Mouse (Mus musculus) MEL-GATA-1-ER (cell line): ENCODE measurements around the gene Sbsn.
"Not testable (repeated sequence)": the region's sequence is repeated elsewhere in the genome, so short reads cannot be mapped to it uniquely, and the experiment has no call there.

Source experiments
- DNase-seq: peaks from one replicate; pipeline ENCODE4 v3.0.0-alpha.2; 2012; ENCODE audit warnings: low read depth; ENCODE audit errors: extremely low read depth

The Sbsn gene

DNA sequence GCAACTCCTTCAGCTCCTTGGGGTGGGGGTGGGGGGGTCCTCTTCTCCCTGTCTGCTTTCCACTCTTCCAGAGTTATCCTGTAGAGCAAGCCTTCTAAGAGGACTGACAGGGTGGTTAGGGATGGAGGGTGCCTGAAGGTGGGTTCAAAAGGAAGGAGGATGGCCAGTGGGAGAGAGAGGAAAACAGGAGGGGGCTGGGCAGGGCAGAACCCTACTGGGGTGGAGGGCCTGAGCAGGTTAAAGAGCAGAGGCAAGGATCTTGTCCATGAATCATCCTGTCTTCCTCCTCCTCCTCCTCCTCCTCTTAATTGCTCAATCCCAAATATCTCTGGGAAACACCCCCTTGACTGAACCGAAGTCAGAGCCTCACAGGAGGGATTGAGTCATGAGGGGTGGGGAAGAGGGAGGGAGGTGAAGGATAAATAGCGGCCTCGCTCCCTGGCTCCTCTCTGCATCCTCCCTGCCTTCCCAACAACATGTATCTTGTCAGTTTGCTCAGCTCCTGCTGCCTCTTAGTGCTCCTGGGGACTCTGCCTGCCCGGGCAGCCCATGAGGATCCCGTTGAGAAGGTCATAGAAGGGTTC, at the start of gene Sbsn:
TSS of gene Sbsn (plus strand) at position 386 of the 584 bp plus-strand sequence.
- no peak for DNase-seq

GRCm38 (mm10) chr7:30706214-30706882, 44.9 kb upstream of the Sbsn start:
- DNase-seq, result no peak

DNA sequence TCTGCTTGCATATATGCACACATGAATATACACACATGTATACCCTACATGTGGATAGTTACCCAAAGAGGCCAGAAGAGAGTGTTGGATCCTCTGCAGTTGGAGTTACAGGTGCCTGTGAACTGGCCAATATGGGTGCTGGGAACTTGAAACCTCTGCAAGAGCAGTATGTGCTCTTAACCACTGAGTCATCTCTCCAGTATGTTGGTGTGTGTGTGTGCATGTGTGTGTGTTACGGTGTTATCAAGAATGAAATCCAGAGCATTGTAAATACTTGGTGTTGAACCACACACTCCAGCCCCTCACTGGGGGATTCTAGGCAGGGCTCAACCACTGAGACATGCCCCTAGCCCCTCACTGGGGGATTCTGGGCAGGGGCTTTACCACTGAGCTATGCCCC, 43.8 kb upstream of the Sbsn start:
- no peak for DNase-seq

GRCm38 (mm10) chr7:30711942-30712341, 39.3 kb upstream of the Sbsn start, which contains the start of gene Atp4a:
Gene Atp4a (plus strand): TSS chr7:30712209.
- DNase-seq, result no peak

DNA sequence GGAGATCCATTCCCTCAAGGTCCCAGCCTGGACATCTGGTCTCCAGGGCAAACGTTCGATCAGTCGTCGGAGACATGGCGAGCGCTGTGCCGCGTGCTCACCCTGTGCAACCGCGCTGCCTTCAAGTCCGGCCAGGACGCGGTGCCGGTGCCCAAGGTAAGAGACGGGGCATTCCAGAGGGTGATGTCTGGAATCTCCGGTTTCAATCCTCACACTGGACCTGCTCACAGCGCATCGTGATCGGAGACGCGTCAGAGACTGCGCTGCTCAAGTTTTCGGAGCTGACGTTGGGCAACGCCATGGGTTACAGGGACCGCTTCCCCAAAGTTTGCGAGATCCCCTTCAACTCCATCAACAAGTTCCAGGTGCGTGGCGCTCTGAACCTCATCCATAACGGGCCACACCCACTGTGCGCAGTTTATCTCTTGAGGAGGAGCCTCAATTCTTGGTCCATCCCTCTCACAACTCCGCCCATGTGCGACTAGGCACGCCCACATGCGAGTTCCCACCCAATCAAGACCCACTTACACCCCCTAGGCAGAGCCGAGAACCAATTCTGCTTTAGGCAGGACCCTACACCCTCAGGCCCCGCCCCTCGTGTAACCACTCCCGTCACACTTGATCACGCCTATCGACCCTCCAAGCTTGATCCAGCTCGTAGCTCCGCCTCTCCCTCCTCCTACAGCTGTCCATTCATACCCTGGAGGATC, 34.1 kb upstream of the Sbsn start:
- DNase-seq, result peak; percentile 96

GRCm38 (mm10) chr7:30717716-30718046, 33.6 kb upstream of the Sbsn start:
- no peak for DNase-seq

DNA sequence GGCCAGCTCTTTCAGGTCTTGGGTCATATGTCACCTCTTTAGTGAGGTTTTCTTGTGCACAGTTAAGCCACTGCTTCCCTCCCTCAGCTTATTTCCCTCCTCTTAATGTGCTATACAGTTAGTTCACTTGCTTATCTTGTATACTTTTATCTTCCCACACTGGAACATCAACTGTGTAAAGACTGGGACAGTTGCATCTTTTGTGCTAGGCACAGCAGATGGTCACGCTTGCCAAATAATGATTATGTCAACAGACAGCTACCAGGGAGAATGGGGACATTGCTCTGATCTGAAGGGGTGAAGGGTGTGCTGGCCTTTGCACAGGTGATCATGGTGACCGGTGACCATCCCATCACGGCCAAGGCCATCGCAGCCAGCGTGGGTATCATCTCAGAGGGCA, 31.6 kb upstream of the Sbsn start:
- DNase-seq, result no peak

GRCm38 (mm10) chr7:30721286-30721685, 30.0 kb upstream of the Sbsn start:
- no peak for DNase-seq

DNA sequence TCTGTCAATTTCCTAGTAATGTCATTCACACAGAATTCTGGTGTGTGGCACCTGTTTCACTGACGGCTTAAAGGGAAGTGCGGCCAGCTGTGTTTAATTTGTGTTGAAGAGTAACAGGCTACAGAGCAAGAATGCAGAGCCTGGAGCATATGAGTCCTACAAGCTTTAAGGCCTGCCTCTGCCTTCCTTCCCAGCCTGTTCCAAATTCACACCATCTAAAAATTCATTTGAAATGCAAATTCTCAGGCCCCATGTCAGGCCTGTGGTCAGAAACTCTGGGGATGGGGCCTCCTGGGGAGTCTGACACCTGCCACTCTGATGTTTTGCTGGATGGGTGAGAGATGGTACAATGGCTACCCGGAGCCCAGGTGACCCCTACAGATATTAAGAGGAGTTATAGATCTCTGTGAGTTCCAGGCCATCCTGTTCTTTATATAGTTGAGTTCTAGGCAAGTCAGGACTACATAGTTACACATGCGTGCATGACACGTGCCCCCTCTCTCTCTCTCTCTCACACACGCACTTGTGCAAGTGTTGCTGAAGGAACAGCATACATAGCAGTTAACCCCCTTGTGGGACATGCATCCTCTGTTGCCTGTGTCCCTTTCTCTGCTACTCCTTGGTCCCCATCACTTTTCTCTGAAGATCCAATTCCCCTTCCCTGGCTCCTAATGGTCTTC, 27.9 kb upstream of the Sbsn start:
- DNase-seq, result no peak

DNA sequence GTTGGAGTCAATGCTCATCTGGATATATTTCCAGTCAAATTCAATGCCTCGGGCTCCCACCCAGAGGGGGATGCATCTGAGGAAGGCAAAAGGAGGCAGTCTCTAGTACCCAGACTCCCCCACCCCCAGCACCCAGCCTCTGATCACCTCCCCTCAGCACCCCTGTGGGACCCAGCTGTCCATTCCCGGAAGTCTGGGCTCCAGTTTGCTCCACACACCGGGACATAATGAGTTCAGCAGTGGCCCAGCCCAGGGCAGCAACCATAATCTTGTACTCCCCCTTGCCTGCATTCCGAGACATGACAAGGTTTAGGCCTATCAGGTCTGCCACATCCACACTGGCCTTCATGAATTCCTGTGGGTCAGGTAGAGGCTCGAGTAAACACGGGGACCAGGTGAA, 23.1 kb upstream of the Sbsn start:
- DNase-seq, result no peak

DNA sequence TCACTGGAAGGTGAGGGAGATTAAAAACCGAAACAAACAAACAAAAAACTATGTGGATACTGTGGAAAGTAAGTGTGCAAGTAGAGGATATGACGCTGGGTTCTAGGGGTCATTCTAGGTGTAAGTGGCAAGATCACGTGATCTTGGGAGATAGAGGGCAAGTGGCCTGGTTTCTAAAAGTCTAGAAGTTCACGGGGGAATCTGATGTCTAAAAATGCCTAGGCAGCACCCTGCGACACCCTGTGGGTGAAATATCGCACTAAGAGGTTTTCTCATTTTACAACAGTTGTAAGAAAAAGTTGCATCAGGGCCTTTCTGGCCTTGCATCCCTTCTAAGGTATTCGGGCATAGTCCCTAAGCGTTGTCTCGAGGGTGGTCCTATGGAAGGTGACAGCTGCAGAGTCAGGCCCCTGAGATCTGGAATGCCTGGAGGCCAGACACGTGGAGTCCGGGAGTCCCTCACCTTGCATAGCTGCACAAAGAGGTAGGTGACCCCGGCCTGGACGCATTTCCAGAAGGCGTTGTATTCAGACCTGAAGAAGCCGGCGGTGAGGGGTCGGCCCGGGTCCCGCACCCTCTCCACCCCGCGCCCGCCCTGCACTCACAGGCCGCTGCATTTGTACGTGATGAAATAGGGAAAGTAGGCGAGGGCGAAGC, 22.4 kb upstream of the Sbsn start:
- no peak for DNase-seq

GRCm38 (mm10) chr7:30729396-30730063, 21.7 kb upstream of the Sbsn start, which contains the start of gene Tmem147:
Gene Tmem147 (minus strand): TSS chr7:30729540.
- DNase-seq, result peak; percentile 98

- not testable (repeated sequence) for DNase-seq
Observed at GRCm38 (mm10) chr7:30730064-30730722, 21.1 kb upstream of the Sbsn start.

DNA sequence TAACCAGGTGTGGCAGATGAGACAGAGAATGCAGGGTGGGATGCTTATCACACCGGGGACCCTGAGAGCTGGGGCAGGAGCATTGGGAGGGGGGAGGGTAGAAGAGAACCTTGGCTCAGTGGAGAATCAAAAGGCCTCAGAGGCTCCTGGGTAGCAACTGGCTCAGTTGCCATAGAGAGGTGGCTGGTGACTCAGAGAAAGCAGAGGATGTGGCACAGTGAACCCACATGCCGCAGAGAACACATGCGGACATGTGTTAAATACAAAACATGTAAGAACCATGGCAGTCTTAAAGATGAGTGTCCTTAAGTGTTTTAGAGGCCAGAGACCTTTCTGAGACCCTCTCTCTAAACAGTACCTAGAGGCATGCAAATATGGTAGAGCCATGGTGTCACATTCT, 15.1 kb upstream of the Sbsn start:
- DNase-seq, result no peak

DNA sequence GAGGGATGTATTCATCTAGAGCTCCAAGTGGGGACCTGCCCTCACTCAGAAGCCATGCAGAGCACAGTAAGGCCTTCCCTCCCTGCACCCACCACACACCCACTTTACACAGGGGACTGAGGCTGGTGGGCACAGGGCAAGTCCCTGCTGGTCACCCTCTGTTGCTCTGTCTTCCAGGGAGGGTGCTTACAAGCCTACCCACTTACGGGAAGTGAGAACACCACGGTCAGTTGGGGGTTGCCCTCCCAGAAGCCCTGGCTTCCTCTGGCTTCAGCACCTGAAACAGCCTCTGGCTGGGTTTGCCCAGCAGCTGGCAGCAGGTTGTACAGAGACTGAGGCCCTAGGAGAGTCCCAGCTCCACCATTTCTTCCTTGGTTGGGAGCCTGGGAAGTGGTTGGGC, 8.7 kb upstream of the Sbsn start:
- not testable (repeated sequence) for DNase-seq

DNA sequence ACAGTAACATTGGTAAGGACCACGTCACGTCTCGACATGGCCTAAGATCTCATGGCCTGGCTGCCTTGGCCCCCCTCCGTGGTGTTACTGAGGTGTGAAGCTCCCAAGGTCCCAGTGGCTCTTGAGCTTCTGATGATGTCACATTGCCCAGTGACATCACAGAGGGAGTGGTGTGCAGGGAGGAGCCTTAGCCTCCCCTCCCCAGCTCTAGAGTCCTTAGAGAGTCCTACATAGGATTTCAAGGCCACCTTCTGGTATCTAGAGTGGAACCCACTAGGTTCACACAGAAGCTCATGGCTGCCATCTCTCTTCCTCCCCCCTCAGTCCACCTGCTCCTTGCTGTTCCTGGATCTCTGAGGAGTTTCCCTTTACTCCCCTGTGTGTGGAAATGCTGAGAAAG, 7.7 kb upstream of the Sbsn start, which contains the start of gene Gapdhs:
TSS of gene Gapdhs (minus strand) at position 65 of the 400 bp plus-strand sequence.
- DNase-seq, result not testable (repeated sequence)

DNA sequence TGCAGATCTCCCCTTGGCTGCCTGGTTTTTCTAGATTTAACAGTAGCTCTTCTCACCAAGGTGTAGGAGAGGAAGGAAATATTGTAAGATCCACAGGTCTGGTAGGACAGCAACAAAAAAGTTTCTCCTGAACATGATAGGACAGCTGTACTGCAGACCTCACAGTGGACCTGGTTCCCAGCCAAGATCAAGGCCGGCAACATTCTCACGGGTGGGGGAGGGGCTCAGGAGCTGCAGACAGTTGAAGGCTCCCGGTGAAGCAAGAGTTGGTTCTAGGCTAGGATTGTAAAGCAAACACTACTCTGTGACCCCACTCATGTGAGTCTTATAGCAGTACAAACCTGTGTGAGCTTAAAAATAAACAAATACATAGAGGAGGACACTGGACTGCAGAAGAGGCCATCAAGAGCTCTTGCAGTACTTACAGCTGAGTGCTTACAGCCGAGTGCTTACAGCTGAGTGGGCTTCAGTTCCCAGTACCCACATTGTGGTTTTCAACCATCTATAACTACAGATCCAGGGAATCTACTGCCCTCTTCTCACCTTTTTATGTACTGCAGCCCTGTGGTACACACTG, 7.2 kb upstream of the Sbsn start:
- no peak for DNase-seq

- DNase-seq, result no peak
Observed at GRCm38 (mm10) chr7:30747525-30748204, 3.6 kb upstream of the Sbsn start.

DNA sequence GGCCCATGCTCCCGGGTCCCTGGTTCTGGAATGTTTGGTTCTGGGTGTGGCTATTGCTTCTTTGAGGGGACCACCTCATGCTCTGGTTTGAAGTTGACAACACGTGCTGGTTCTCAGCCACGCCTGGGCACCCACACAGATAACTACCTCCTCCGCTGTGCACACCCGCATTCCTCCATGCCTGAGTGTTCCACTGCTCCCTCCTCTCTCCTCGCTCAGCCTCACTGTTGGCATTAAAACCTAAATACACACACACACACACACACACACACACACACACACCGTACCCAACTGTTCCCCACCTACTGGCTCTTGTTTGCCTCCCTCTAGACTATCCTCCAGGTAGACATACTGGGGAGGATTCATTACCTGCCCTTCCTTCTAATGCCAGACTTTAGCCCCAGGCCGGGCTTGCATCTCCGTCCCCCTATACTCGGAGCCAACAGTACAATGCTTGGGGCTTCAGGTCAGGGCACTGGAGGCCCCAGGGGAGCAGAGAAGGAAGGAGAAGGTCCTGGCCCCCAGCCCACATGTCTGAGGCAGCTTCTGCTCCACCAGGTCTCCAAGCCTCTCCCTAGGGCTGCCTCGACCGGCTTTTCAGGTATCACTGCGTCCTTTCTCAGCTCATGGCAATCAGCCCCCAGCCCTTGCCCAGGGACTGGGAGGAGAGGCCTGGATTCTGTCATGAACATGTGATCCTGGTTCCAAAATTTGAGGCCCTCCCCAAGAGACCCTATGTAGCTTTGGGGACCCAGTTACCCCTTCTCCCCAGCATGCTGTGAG, 1.3 kb upstream of the Sbsn start:
- no peak for DNase-seq
